Mouse (Mus musculus) layer of hippocampus, postnatal 10 days (tissue): ENCODE data around the gene Syn3. TPM values are rescaled to one million over a fixed set of nuclear protein-coding genes. Genes with fewer than 3 reads are reported as not detected.

Source experiments
- DNase-seq, 2 experiments: peaks; one replicate each; pipeline ENCODE4 v3.0.0; 2021; ENCODE audit warnings: low spot score in 2 of 2
- total RNA-seq, 2 experiments: library from RNA; stranded (reverse); gene quantifications; 2 replicates each; pipeline ENCODE4 v1.2.3; 2021

Gene Syn3
- total RNA-seq, 2 experiments from 2014 or later = 35.1 to 39.6 TPM

- peak; percentile 40 to 60 for DNase-seq
Observed at GRCm38 (mm10) chr10:86375903-86376302, 122.8 kb downstream of the Syn3 start.

GRCm38 (mm10) chr10:86374061-86374460, 124.6 kb downstream of the Syn3 start:
- no peak for DNase-seq

- DNase-seq = no peak
Observed at GRCm38 (mm10) chr10:86371561-86371960, 127.1 kb downstream of the Syn3 start.

- DNase-seq = no peak
Observed at GRCm38 (mm10) chr10:86369346-86369745, 129.3 kb downstream of the Syn3 start.

GRCm38 (mm10) chr10:86368811-86369210, 129.9 kb downstream of the Syn3 start:
- no peak for DNase-seq

- DNase-seq = no peak
Observed at GRCm38 (mm10) chr10:86367346-86367745, 131.3 kb downstream of the Syn3 start.

- DNase-seq = no peak
Observed at GRCm38 (mm10) chr10:86365632-86366092, 133.0 kb downstream of the Syn3 start.

- DNase-seq = no peak
Observed at GRCm38 (mm10) chr10:86363669-86364309, 134.9 kb downstream of the Syn3 start.

- peak; percentile 37 to 58 for DNase-seq
Observed at GRCm38 (mm10) chr10:86359699-86360098, 139.0 kb downstream of the Syn3 start.

GRCm38 (mm10) chr10:86359208-86359607, 139.5 kb downstream of the Syn3 start:
- no peak for DNase-seq

- DNase-seq = no peak
Observed at GRCm38 (mm10) chr10:86358307-86358975, 140.3 kb downstream of the Syn3 start.

- DNase-seq = peak; percentile 32 to 44
Observed at GRCm38 (mm10) chr10:86356819-86357563, 141.7 kb downstream of the Syn3 start.

GRCm38 (mm10) chr10:86352521-86352920, 146.2 kb downstream of the Syn3 start:
- no peak for DNase-seq

- no peak for DNase-seq
Observed at GRCm38 (mm10) chr10:86351287-86351686, 147.4 kb downstream of the Syn3 start.

- no peak for DNase-seq
Observed at GRCm38 (mm10) chr10:86346235-86346840, 152.4 kb downstream of the Syn3 start.

- no peak for DNase-seq
Observed at GRCm38 (mm10) chr10:86345645-86346044, 153.1 kb downstream of the Syn3 start.

GRCm38 (mm10) chr10:86344654-86345053, 154.0 kb downstream of the Syn3 start:
- DNase-seq = no peak

- DNase-seq = no peak
Observed at GRCm38 (mm10) chr10:86343931-86344330, 154.8 kb downstream of the Syn3 start.

GRCm38 (mm10) chr10:86343362-86343761, 155.3 kb downstream of the Syn3 start:
- DNase-seq = no peak

GRCm38 (mm10) chr10:86342713-86343112, 156.0 kb downstream of the Syn3 start:
- no peak for DNase-seq

GRCm38 (mm10) chr10:86342151-86342550, 156.5 kb downstream of the Syn3 start:
- DNase-seq = no peak

GRCm38 (mm10) chr10:86341589-86341988, 157.1 kb downstream of the Syn3 start:
- DNase-seq = no peak
